Mouse (Mus musculus) megakaryocyte, embryonic 14.5 days (primary cell): Measurements from ENCODE around the gene Zswim4.

Experiments used
- FLI1 ChIP-seq: IDR thresholded peaks from 2 replicates; pipeline ENCODE4 v1.6.1; 2012; ENCODE audit warnings: low read length, inconsistent platforms, mixed read lengths
- GATA1 ChIP-seq: IDR thresholded peaks from 3 replicates; pipeline ENCODE4 v1.6.1; 2012; ENCODE audit warnings: mixed read lengths, low read length, inconsistent platforms, borderline replicate concordance

DNA sequence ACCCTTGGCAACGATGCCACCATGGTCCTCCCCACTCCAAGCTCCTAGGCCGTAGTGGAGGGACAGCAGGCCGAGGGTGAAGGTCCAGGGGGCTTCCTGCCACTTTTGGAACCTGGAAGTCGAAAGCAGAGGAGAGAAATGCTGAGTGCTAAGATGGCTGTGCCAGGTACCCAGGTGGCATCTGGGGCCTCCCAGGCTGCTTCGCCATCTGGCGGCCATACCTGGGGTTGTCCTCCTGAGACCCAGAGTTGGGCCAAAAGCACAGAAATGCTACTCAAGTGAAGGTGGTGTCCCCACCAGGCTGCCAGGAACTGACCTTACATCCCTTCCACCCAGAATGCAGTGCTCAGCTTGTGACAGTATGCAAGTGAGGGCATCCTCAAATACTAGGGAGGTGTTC is 63.0 kb downstream of the Zswim4 start:
- no peak for TF ChIP-seq GATA1
- TF ChIP-seq FLI1: no peak
